Mouse (Mus musculus) left cerebral cortex, adult 2 months (tissue): ENCODE data around the gene Als2. TPM values are rescaled to one million over a fixed set of nuclear protein-coding genes. Genes with fewer than 3 reads are reported as not detected.

Experiments used
- DNase-seq, 2 experiments: peaks; one replicate each; pipeline ENCODE4 v3.0.0; 2021 to 2022; ENCODE audit warnings: low spot score in 2 of 2, mixed read lengths in 1 of 2; ENCODE audit errors: extremely low spot score in 1 of 2
- H3K27ac ChIP-seq: fragments of 200-600 bp; 2 replicates; pipeline ENCODE4 v1.8.1; 2022
- H3K4me3 ChIP-seq: fragments of 200-600 bp; 2 replicates; pipeline ENCODE4 v1.8.1; 2022
- CTCF ChIP-seq: fragments of 200-600 bp; IDR thresholded peaks from 2 replicates; pipeline ENCODE4 v1.8.1; 2022; ENCODE audit warnings: antibody characterized with exemption, mild to moderate bottlenecking, moderate library complexity
- intact Hi-C: fragments of 180-260 bp; cut with DNase I; formaldehyde crosslinking; loops from one replicate; pipeline ENCODE4 v1.15.1; 2025
- long read RNA-seq, 2 experiments: library from polyadenylated mRNA; stranded (forward); transcript quantifications; one replicate each; pipeline ENCODE4 v2.0.0; 2021; ENCODE audit warnings: borderline mapping rate in 2 of 2
- total RNA-seq, 2 experiments: library from RNA; stranded (reverse); gene quantifications; 2 replicates each; pipeline ENCODE4 v1.2.3; 2021

The Als2 gene
- total RNA-seq = 10 to 100 TPM; 35.1 to 37.5 TPM
- long read RNA-seq, experiment 1, full-length matches to known transcripts = 28 of 57 reads
- long read RNA-seq, experiment 1, partial matches to known transcripts = 8 of 57 reads
- long read RNA-seq, experiment 1, other reads (novel, unspliced or antisense) = 21 of 57 reads
- long read RNA-seq, experiment 2, full-length matches to known transcripts = 26 of 47 reads
- long read RNA-seq, experiment 2, partial matches to known transcripts = 9 of 47 reads
- long read RNA-seq, experiment 2, other reads (novel, unspliced or antisense) = 12 of 47 reads

- TF ChIP-seq CTCF = no peak
- H3K4me3 ChIP-seq = peak within 1 kb of the TSS; percentile 100
- intact Hi-C loops = loop anchor here (5.0 to 10.0 kb wide), 3 partner anchors 115 to 232 kb away; partner anchors contain the start of gene Tmem237
- H3K27ac ChIP-seq = peak within 1 kb of the TSS; percentile 93
- peak; percentile 98 to 99 for DNase-seq
These were observed at the start of gene Als2 for GRCm38 (mm10) chr1:59236856-59237441. Gene Als2, minus strand, starts transcription at chr1:59237231.

- intact Hi-C loops = no loop called here
- TF ChIP-seq CTCF = peak; percentile 39
- H3K27ac ChIP-seq = no peak overlapping the region
- H3K4me3 ChIP-seq = no peak overlapping the region
- DNase-seq = no peak
These were observed 49.4 kb upstream of the Als2 start for GRCm38 (mm10) chr1:59286316-59286850.

GRCm38 (mm10) chr1:59285880-59286279 is 48.8 kb upstream of the Als2 start:
- Histone ChIP-seq H3K27ac (no peak overlapping the region), H3K4me3 (no peak overlapping the region)
- intact Hi-C loops = no loop called here
- TF ChIP-seq CTCF = no peak
- DNase-seq = no peak

- DNase-seq = no peak
- intact Hi-C loops = loop anchor here (10.0 kb wide), 1 partner anchor 83 kb away; no protein-coding TSS in a partner anchor
- no peak for TF ChIP-seq CTCF
- no peak overlapping the region for H3K27ac ChIP-seq
- H3K4me3 ChIP-seq = no peak overlapping the region
These were observed 35.2 kb upstream of the Als2 start for GRCm38 (mm10) chr1:59272189-59272588.

GRCm38 (mm10) chr1:59269951-59270689 is 33.1 kb upstream of the Als2 start:
- no peak for TF ChIP-seq CTCF
- no peak for DNase-seq
- Histone ChIP-seq H3K27ac (no peak overlapping the region), H3K4me3 (no peak overlapping the region)
- intact Hi-C loops = loop anchor here (10.0 kb wide), 1 partner anchor 85 kb away; no protein-coding TSS in a partner anchor

GRCm38 (mm10) chr1:59269466-59269865 is 32.4 kb upstream of the Als2 start:
- intact Hi-C loops = no loop called here
- no peak for TF ChIP-seq CTCF

GRCm38 (mm10) chr1:59268931-59269330 is 31.9 kb upstream of the Als2 start:
- Histone ChIP-seq H3K4me3 (no peak overlapping the region), H3K27ac (no peak overlapping the region)
- DNase-seq = no peak
- TF ChIP-seq CTCF = no peak
- intact Hi-C loops = no loop called here

More at GRCm38 (mm10) chr1:59269466-59269865, 32.4 kb upstream of the Als2 start:
- DNase-seq = no peak
- Histone ChIP-seq H3K4me3 (no peak overlapping the region), H3K27ac (no peak overlapping the region)

- no peak overlapping the region for H3K4me3 ChIP-seq
- DNase-seq = no peak
- intact Hi-C loops = no loop called here
- TF ChIP-seq CTCF = no peak
- no peak overlapping the region for H3K27ac ChIP-seq
These were observed 20.7 kb upstream of the Als2 start for GRCm38 (mm10) chr1:59257736-59258135.

GRCm38 (mm10) chr1:59256751-59257231 is 19.8 kb upstream of the Als2 start, which contains the start of gene Cdk15:
Gene Cdk15, plus strand, starts transcription at chr1:59256906.
- intact Hi-C loops = no loop called here
- no peak for DNase-seq
- Histone ChIP-seq H3K4me3 (no peak within 1 kb of the TSS), H3K27ac (no peak within 1 kb of the TSS)
- no peak for TF ChIP-seq CTCF

GRCm38 (mm10) chr1:59253301-59253909 is 16.4 kb upstream of the Als2 start:
- DNase-seq = no peak
- TF ChIP-seq CTCF = no peak
- H3K4me3 ChIP-seq = no peak overlapping the region
- intact Hi-C loops = no loop called here
- H3K27ac ChIP-seq = no peak overlapping the region

GRCm38 (mm10) chr1:59252762-59253161 is 15.7 kb upstream of the Als2 start:
- Histone ChIP-seq H3K27ac (no peak overlapping the region), H3K4me3 (no peak overlapping the region)
- intact Hi-C loops = no loop called here
- no peak for DNase-seq
- no peak for TF ChIP-seq CTCF
